8 mouse cellular contexts compared by ENCODE assay signal in genomic region chr13:112264666-112265065, GRCm38 (mm10). TPM values are rescaled to one million over a fixed set of nuclear protein-coding genes. Genes with fewer than 3 reads are reported as not detected.
A peak's percentile ranks its signal among the peaks of the same experiment; 100 is the strongest.
DNase-seq lines count a peak whose midpoint lies in the region; ATAC-seq and TF ChIP-seq lines count a peak whose summit lies in the region.
"Had no signal": no experiment of that assay in that cellular context is flagged by ENCODE, and none has a peak within 500 bp of the region (broad histone marks: within the 10 kb centered on the region; RNA-seq: fewer than 3 reads in every experiment).

No protein-coding gene starts in this region.

- 24% methylated on average over 4 of the region's 4 CpGs for WGBS in midbrain, embryonic 12.5 days

- H3K9me3 ChIP-seq in midbrain, embryonic 12.5 days, result no peaks in the 10 kb centered on the region

- no peak overlapping the region for H3K9ac ChIP-seq in midbrain, embryonic 12.5 days (replicated peaks)

- no peaks in the 10 kb centered on the region for H3K4me1 ChIP-seq in midbrain, embryonic 12.5 days

- intact Hi-C loops in left cerebral cortex, adult 2 months (cut with DNase I), result loop anchor here (1.0 to 10.0 kb wide), 3 partner anchors 476 to 800 kb away; no protein-coding TSS in a partner anchor

- H3K27ac ChIP-seq in left cerebral cortex, adult 2 months, result no peak overlapping the region
- H3K27ac ChIP-seq in midbrain, embryonic 12.5 days (replicated peaks), result no peak overlapping the region
- H3K27ac ChIP-seq: macrophage had no signal

- DNase-seq in left cerebral cortex, adult 2 months (ENCODE audit: extremely low spot score in 1 of 2, low spot score in 2 of 2), result peak in 1 of 2 experiments; percentile 41
- no peak for DNase-seq in left cerebral cortex, adult 11 months (ENCODE audit: low spot score)
- no peak for DNase-seq in Patski (ENCODE audit: low read depth, low spot score)
- DNase-seq in cerebellum, adult 9-10 months, result peak; percentile 33
- peak; percentile 25 for DNase-seq in thymus, postnatal 36 days

- in situ Hi-C loops in Patski (cut with MboI; ENCODE audit: low pct_unique_long_range_greater_than_20kb), result loop anchor here (5.0 to 25.0 kb wide), 4 partner anchors 520 to 1877 kb away; partner anchors contain the start of gene Plk2

- H3K36me3 ChIP-seq in midbrain, embryonic 12.5 days, result no peaks in the 10 kb centered on the region

- POLR2A ChIA-PET in Patski (lab: Charles Lee), result interaction anchor here (0.6 kb wide), 1 partner anchor 455 kb away, joined by 3 read pairs; no protein-coding TSS in a partner anchor

- no peak for ATAC-seq in Patski
- ATAC-seq in inflammation-experienced regulatory T-cells, adult 6 months, result peak; percentile 61
- peak; percentile 56; the same call in 1 of the 2 replicates for ATAC-seq in midbrain, embryonic 12.5 days (ENCODE audit: low FRiP score, low read depth)

- TF ChIP-seq CTCF in left cerebral cortex, adult 2 months (IDR thresholded peaks at IDR 0.05), result peak; percentile 72
- TF ChIP-seq CTCF in Patski (IDR thresholded peaks at IDR 0.05), result peak; percentile 40

- CTCF ChIA-PET in Patski (lab: Charles Lee), result interaction anchor here (0.6 kb wide), 1 partner anchor 493 kb away, joined by 4 read pairs; no protein-coding TSS in a partner anchor

- H3K4me2 ChIP-seq in midbrain, embryonic 12.5 days (replicated peaks), result no peak overlapping the region

- H3K27me3 ChIP-seq in Patski, result no peaks in the 10 kb centered on the region
- H3K27me3 ChIP-seq in midbrain, embryonic 12.5 days, result no peaks in the 10 kb centered on the region; the same call in none of the 2 replicates

- no peak overlapping the region for H3K4me3 ChIP-seq in left cerebral cortex, adult 2 months
- H3K4me3 ChIP-seq in midbrain, embryonic 12.5 days, result no peak overlapping the region

RNA-seq across cellular contexts. Expression of gene Ankrd55, which starts 23.6 kb away (rescaled TPM):
- 1 to 10 TPM; 3.6 to 4.1 TPM for total RNA-seq in left cerebral cortex, adult 2 months (2021)
- 1.2 TPM for polyA plus RNA-seq in Patski (2021)
- polyA plus RNA-seq in inflammation-experienced regulatory T-cells, adult 6 months (2017; shearing (Covaris generic)), result 10 to 100 TPM in 1 of 3 experiments, 1 to 10 TPM in 2; 2.7 to 11.6 (median 8.5) TPM
- 1.5 and 3.3 TPM in 2 replicates for polyA plus RNA-seq in midbrain, embryonic 12.5 days (2016; fragmentation: Nextera tagmentation; extraction: Ambion mirVana)

Comparison
In these comparisons a context has a peak if more than half of its experiments do, and no peak if none do; other contexts are left out.
1. DNase-seq: peak in cerebellum, adult 9-10 months (single experiment) and thymus, postnatal 36 days (2 of 2); none in left cerebral cortex, adult 11 months (single experiment) and Patski (single experiment).